Mouse (Mus musculus) right cerebral cortex, postnatal 36 days (tissue): Measurements from ENCODE around the gene Ctcf.

Source experiments
- DNase-seq, 2 experiments: peaks; one replicate each; pipeline ENCODE4 v3.0.0; 2022; ENCODE audit warnings: low spot score in 2 of 2, mixed read lengths in 1 of 2

Ctcf gene

GRCm38 (mm10) chr8:105617451-105618278, 18.7 kb upstream of the Ctcf start:
- DNase-seq = no peak

GRCm38 (mm10) chr8:105618279-105618634, 18.1 kb upstream of the Ctcf start:
- no peak for DNase-seq

GRCm38 (mm10) chr8:105618892-105619591, 17.3 kb upstream of the Ctcf start:
- DNase-seq = no peak

- DNase-seq = no peak
Observed at GRCm38 (mm10) chr8:105620211-105620610, 16.2 kb upstream of the Ctcf start.

GRCm38 (mm10) chr8:105620946-105621720, 15.2 kb upstream of the Ctcf start:
- no peak for DNase-seq

- DNase-seq = no peak
Observed at GRCm38 (mm10) chr8:105621841-105622240, 14.5 kb upstream of the Ctcf start.

GRCm38 (mm10) chr8:105622421-105622920, 13.9 kb upstream of the Ctcf start:
- DNase-seq = peak; percentile 91 to 92

- DNase-seq = no peak
Observed at GRCm38 (mm10) chr8:105623118-105623517, 13.2 kb upstream of the Ctcf start.

GRCm38 (mm10) chr8:105623679-105624245, 12.6 kb upstream of the Ctcf start:
- DNase-seq = no peak

- peak; percentile 90 to 92 for DNase-seq
Observed at GRCm38 (mm10) chr8:105624401-105624800, 12.0 kb upstream of the Ctcf start.

GRCm38 (mm10) chr8:105624831-105625230, 11.5 kb upstream of the Ctcf start:
- DNase-seq = no peak

GRCm38 (mm10) chr8:105626086-105626485, 10.3 kb upstream of the Ctcf start:
- no peak for DNase-seq

- no peak for DNase-seq
Observed at GRCm38 (mm10) chr8:105629337-105629736, 7.0 kb upstream of the Ctcf start.

- no peak for DNase-seq
Observed at GRCm38 (mm10) chr8:105634771-105635458, 1.5 kb upstream of the Ctcf start.

GRCm38 (mm10) chr8:105635481-105635880, 887 bp upstream of the Ctcf start:
- DNase-seq = no peak

GRCm38 (mm10) chr8:105636963-105637510, 669 bp downstream of the Ctcf start, which contains the start of gene Agrp:
Agrp (minus strand) TSS chr8:105637393.
- DNase-seq = no peak

GRCm38 (mm10) chr8:105637601-105638041, 1.3 kb downstream of the Ctcf start:
- no peak for DNase-seq

GRCm38 (mm10) chr8:105638510-105638909, 2.1 kb downstream of the Ctcf start:
- DNase-seq = no peak

GRCm38 (mm10) chr8:105639835-105640234, 3.5 kb downstream of the Ctcf start:
- DNase-seq = no peak

- DNase-seq = no peak
Observed at GRCm38 (mm10) chr8:105640511-105640910, 4.1 kb downstream of the Ctcf start.

- no peak for DNase-seq
Observed at GRCm38 (mm10) chr8:105645205-105645604, 8.8 kb downstream of the Ctcf start.
